Mouse (Mus musculus) heart, postnatal 10 days (tissue): Measurements from ENCODE around the gene Tbc1d24. TPM values are rescaled to one million over a fixed set of nuclear protein-coding genes. Genes with fewer than 3 reads are reported as not detected.

Experiments
- DNase-seq, 2 experiments: peaks; one replicate each; pipeline ENCODE4 v3.0.0; 2021
- intact Hi-C: fragments of 180-260 bp; cut with DNase I; formaldehyde crosslinking; loops from one replicate; pipeline ENCODE4 v1.15.1; 2025
- total RNA-seq, 2 experiments: library from RNA; stranded (reverse); gene quantifications; 2 replicates each; pipeline ENCODE4 v1.2.3; 2021

The Tbc1d24 gene
- total RNA-seq, 2 experiments from 2014 or later: 8.4 to 11.0 TPM

DNA sequence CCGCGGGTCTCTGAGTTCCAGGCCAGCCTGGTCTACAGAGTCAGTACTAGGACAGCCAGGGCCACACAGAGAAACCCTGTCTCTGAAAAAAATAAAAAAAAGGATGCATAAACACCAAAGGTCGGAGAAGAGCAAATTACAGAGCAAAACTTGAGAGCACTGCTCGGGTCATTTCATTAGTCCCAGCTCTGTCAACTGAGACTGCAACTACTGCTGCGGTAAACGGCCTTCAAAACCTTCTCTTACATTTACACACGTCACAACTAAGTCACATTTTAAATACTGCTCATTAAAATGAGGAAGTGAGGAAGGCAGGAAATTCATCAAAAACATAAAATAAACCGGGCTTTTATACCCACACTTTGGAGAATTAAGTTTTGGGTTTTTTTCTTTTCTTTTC is 12.5 kb downstream of the Tbc1d24 start:
- intact Hi-C loops: no loop called here
- DNase-seq: no peak

DNA sequence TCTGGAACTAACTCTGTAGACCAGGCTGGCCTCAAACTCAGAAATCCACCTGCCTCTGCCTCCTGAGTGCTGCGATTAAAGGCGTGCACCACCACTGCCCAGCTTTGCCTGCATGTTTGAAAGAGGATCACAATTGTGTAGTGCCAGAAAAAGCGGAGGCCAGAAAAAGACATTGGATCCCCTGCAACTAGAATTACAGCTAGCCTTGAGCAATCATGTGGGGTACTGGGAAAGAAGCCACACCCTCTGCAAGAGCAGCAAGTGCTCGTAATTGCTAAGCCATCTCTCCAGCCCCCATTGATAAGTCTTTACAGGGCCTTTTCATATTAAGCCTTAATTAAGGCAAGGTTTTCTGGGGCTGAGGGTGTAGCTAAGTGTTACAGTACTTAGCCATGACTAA is 13.9 kb downstream of the Tbc1d24 start:
- DNase-seq: no peak
- intact Hi-C loops: no loop called here

DNA sequence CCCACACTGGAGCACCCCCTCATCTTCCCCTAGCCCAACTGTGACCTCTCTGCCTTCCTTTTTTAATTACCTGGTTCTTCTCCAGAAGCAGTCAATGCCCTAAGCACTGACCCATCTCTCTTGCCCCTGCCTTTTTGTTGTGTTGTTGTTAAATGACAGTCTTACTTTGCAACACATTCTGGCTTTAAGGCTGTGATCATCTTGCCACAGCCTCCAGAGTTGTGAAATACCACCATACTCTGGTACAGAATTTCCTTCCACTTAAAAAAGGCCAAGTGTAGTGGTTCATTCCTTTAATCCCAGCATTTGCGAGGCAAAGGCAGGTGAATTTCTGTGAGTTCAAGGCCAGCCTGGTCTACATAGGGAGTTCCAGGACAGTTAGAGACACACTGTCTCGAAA is 14.4 kb downstream of the Tbc1d24 start:
- no peak for DNase-seq
- intact Hi-C loops: no loop called here

DNA sequence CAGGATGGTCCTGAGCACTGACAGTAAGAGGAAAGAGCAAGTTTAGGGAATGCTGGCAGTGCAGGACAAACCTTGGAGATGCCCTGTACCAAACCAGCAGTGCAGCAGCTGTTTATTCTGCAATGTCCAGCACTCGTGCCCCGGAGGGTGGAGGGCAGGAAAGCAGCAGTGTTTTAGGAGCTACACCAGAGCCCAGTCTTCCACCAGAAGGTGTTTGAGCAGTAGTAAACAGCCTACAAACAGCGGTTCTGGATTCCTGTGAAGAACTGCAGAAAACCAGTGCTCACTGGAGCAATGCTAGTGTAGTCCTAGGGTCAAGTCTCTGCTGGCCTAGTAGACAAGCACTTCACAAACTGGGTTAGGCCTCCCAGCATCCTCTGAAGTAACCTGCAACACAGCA is 31.1 kb downstream of the Tbc1d24 start:
- intact Hi-C loops: loop anchor here (5.0 kb wide), 2 partner anchors 78 to 178 kb away; partner anchors contain the start of genes Abca17, Abca3 and Ccnf
- DNase-seq: no peak

DNA sequence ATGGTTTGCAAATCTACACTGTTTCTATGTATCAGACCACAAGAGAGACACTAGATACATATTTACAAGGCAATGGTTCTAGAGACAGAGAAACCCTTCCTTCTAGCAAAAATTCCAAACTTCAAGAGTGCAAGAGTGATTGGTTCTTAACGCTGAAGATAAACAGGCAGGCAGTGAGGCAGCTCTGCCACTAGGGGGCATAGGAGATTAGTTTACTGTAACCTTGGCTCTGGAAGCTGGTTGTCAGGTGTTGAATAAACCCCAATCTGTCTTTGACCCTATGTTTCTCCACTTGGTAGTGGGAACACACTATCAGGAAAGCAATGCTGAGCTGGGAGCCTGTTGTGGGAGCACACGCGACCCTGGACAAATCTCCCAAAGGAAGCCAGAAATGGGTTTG is 31.9 kb downstream of the Tbc1d24 start:
- intact Hi-C loops: loop anchor here (1.0 to 5.0 kb wide), 4 partner anchors 79 to 217 kb away; partner anchors contain the start of genes Abca17, Abca3 and Ccnf

DNA sequence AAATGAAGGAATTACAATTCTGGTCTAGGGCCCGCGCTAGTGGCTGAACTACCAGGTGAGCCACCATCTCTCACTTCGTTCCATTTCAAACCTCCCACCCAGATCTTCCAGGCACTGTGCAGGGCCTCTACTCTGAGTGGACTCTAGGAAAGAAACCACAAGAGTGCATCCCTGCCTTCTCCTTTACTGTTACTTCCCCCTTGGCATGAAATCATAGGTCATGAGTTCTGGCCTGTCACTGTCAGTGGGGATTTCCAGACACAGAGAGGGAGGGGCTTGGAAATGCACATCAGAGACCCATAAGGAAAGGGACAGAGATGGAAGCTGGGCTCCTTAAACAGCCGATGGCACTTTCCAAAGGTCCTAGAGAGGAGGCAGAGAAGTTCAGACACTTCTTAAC is 33.6 kb downstream of the Tbc1d24 start:
- DNase-seq: no peak
- intact Hi-C loops: loop anchor here (5.0 kb wide), 2 partner anchors 81 to 181 kb away; partner anchors contain the start of genes Abca17, Abca3 and Ccnf

More for the DNA sequence above, 31.9 kb downstream of the Tbc1d24 start:
- peak; percentile 71 to 87 for DNase-seq

DNA sequence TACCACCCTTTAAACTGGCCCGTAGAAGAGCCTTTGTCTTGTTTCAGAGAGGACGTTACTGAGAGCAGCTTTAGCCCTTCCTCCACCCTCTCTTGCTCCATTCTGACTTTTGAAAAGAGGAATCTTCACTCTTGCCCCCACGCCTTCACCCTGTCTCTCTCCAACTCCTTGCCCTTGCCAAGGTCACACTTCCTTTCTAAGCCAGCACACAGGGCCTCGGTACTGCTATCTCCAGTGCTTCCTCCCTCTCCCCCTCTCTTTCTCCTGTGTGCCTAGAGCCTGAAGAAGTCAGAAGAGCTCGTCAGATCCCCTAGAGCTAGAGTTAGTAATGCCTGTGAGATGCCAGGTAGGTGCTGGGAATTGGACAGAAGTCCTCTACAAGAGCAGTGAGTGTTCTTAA is 34.6 kb downstream of the Tbc1d24 start:
- DNase-seq: no peak
- intact Hi-C loops: loop anchor here (5.0 kb wide), 2 partner anchors 82 to 182 kb away; partner anchors contain the start of genes Abca17, Abca3 and Ccnf

DNA sequence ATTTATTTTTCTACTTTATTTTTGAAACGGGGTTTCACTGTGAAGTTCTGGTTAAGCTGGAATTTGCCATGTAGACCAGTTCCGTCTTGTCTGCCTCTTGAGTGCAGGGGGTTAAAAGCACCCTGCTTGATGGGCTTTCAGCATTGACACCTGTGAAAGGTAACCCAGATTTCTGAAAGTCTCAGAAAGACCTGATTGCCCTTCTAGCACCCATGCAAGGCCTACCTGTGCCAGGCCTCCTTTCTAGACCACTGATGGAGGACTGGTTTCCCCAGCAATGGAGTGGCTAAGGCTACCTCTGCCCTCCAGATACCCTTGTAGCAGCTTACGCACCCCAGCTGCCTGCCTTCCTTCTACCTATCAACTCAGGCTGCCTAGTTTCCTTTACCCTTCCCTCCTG is 35.2 kb downstream of the Tbc1d24 start:
- DNase-seq: no peak
- intact Hi-C loops: loop anchor here (5.0 kb wide), 2 partner anchors 82 to 182 kb away; partner anchors contain the start of genes Abca17, Abca3 and Ccnf

DNA sequence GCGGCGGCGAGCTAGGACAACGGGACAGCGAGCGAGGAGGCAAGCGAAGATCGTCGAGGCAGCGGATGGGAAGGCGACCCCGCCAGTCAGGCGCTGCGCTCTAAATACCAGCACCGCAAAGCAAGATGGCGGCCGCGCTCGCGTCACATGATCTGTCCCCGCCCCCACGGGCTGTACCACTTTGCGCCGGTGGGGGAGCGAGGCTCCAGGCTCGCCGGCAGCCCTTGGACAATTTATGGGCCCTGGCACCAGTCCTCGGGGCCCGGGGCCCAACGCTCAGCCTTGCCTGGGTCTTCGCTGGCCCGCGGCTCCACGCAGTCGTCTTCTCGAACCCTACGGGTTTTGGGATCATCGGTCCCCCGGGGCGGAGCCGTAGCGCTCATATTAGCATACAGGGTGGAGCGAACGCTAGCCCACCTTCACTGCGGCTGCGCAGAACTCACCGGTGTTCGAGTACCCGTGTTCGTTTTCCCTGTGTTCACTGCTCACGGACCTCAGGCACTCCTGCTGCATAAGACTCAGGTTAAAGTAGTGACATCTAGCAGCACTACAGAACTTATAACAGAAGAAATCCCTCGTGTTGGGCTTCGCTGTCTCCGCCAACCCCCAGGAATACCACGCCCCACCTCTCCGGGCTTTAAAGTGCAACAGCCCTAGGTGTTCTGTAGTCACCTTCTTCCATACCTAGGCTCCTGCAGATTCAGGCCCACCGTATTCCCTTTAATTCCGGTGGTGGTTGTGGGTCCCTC is 35.9 kb downstream of the Tbc1d24 start, which contains the start of gene Atp6v0c:
TSS of gene Atp6v0c (minus strand) at position 386 of the 749 bp plus-strand sequence.
- peak; percentile 96 for DNase-seq
- intact Hi-C loops: loop anchor here (5.0 kb wide), 2 partner anchors 83 to 183 kb away; partner anchors contain the start of genes Abca17, Abca3 and Ccnf

DNA sequence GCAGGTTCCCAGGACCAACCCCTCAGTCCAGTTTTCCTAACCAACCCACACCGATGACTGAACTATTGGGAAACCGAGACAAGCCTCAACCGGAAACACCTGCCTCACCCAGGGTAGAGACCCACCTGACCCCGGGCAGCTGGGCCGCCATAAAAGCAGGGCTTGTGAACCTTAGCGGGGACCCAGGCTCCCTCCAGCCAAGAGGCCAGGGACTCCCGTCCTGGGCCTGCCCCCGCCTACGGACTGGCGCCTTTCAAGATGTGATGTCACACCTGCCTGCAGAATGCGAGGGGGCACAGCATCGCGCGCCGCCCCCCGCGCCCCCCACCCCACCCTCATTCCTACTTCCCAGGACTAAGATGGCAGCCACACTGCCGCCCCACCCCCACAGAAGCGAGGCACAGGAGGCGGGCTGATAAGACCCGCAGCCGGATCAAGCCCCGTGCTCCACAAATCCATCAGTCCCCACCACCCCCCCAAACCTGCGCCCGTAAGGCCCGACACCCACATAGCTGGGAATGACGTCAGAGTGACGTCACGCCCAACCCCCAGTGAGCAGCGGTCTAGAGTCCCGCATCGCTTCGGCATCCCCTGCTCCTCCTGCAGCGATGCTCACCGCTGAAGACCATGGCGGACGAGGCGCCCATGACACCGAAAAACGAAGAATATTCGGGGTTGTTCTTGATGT is 36.6 kb downstream of the Tbc1d24 start:
- DNase-seq: peak in 1 of 2 experiments; percentile 69
- intact Hi-C loops: no loop called here

DNA sequence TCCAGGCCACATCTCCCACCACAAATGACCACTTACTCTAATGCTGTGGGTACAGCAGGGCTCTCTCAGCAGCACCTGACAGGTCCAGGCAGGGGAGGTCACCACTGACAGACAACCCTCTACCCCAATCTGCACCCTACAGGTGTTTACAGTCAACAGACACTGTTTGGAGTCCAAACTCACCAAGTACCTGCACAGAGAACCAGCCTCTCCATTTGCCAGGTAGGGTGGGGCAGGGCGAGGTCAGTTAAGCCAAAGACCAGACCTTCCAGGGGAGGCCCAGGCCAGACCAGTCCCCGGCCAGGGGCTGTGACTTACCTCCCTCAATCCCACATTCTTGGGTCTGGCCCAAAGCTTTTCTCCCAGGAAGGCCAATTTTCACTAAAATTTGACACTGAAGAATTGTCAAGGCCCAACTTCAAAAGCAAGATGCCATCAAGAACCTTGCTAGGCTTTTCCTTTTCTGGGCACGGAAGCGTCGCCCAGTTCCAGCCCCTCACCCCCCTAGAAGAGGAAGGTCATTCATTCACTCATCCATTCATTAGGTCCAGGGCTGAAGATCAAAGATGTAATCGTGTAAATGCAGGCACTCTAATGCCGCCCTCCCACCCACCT is 37.4 kb downstream of the Tbc1d24 start:
- no peak for DNase-seq
- intact Hi-C loops: loop anchor here (1.0 kb wide), 1 partner anchor 49 kb away; no protein-coding TSS in a partner anchor

DNA sequence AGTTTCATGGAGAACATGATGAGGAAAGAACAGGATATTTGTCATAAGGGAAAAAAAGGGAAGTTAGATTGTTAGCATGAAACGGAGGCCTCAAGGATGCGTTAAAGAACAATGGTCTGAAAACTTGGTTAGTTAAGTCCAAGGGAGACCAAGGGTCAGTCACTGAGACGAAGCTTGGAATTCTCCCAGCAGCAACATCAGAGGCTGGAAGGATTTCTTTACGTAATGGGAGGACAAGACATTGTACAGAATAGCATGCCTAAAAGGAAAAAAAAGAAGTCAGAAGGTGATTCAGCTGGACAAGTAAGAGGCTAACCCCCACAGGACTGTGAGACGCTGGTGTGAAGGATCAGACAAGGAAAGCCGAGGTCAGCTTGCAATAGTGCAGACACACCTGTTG is 38.2 kb downstream of the Tbc1d24 start:
- DNase-seq: no peak
- intact Hi-C loops: loop anchor here (1.0 kb wide), 1 partner anchor 48 kb away; no protein-coding TSS in a partner anchor

DNA sequence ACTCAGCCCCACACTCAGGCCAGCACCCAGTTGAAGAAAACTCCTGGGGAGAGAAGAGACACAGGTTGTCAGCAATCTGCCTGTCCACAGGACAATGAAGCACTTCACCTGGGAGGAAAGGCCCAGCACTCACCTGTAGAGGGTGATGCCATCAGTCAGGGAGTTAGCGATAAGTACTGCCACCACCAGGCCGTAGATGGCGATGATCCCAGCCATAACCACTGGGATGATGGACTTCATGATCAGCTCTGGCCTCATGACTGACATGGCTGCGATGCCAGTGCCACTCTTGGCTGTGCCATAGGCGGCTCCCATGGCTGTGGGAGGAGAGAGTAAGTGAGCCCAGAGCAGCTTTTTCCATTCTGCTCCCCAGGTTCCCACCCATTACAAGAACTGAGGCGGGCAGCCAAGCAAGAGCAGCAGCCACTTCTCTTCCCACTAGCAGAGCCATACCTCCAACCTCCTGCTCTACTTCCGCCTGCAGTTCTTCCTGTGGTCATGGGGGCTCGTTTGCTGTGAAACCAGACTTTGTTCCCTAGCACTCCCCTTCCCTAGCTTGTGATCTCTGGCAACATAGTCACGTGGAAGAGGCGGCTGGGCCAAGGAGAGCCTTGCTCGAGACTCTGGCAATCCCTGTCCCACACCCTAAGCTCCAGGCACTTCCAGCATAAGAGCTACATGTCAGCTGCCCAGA is 40.6 kb downstream of the Tbc1d24 start:
- intact Hi-C loops: no loop called here
- no peak for DNase-seq

DNA sequence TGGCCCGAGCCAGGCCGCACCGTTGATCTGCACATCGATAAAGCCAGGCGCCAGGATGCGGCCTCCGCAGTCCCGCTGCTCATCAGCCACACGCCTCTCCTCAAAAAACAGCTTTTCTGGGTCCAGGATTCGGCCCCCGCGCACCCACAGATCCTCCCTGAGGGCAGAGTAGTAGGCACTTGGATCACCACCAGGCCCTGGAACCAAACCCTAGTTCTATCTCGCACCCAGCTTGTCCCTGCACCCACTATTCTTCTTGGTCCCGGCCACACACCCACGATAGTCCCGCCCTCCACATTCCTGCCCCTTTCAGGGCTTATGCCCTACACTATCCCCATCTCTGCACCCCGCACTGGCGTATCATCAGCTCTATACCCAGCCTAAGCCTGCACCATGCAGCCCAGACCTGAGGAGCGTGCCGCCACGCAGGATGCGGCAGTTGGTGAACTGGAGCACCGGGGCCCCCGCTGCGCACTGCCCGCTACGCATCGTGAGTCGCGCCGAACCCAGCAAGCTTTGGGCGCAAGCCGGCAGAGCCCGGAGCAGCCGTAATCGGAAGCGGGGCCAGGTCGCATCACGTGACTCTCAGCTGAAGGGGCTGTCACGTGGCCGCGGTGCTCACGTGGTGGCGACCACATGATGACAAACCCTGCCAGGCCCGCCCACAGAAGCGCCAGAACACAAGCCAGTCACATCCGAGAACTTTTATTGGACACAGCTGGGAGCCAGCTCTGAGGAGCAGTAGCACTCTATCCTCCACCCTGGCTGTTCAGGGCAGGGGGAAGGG is 42.0 kb downstream of the Tbc1d24 start, which contains the start of gene Amdhd2:
TSS of gene Amdhd2 (minus strand) at position 591 of the 787 bp plus-strand sequence.
- intact Hi-C loops: no loop called here
- DNase-seq: peak; percentile 97 to 99

DNA sequence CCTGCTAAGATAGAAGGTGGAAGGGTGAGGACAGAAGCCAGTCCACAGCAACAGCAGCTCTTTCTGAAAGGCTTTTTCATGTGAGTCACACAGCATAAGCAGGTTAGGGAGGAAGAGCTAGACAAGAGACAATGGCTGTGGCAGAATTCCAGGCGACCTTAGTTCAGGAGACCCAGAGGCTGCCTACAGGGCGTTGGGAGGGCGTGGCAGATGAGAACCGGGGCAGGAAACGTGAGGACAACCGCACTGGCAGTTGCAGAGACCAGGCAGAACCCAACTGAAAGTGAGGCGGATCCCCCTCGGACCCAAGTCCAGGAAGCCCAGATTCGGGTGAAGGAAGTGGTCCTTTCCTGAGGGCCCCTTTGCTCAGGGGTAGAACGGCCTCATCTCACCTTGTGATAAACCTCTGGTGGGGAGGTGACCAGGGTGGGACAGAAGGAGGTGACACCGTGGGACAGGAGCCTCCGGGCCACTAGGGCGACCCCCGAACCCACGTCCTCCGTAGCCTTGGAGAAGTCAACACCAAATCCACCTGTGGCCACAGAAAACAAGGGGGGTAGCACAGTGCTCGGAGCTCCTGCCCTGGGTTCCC is 42.7 kb downstream of the Tbc1d24 start:
- intact Hi-C loops: no loop called here
- peak; percentile 38 to 48 for DNase-seq

DNA sequence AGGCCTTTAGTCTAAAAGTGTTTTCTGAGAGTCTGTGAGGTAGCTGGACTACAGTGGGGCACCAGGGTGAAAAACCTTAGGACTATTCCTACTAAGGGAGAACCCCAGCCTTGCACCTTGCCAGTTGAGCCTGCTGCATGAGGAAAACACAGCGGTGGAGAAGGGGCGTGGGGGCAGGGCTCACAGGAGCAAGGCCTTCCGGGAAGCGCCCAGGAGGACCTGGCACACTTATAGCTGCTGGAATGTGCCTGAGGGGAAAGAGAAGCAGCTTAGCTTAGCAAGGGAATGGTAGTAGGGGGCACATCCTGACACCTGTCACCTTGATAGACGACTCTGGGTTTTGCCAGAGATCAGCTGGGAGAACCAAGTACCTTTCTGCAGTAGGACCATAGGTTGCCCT is 43.9 kb downstream of the Tbc1d24 start:
- intact Hi-C loops: no loop called here
- no peak for DNase-seq

DNA sequence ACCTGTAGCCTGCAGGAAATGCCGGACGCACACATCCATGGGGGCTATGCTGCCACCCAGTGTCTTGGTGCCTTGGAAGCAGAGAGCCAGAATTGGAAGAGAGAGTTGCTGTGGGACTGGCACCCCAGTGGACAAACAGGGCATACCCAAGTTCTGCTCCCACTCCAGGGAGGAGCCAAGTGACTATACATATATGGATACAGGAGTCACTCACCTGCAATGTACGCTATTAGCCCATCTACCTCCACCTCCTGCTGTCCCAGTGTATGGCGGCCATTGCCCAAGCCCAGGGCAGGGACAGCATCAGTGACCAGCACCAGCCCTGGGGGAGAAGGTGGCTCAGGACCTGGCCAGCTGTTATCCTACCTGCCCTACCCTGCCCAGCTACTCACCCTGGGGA is 47.8 kb downstream of the Tbc1d24 start:
- DNase-seq: no peak
- intact Hi-C loops: no loop called here

DNA sequence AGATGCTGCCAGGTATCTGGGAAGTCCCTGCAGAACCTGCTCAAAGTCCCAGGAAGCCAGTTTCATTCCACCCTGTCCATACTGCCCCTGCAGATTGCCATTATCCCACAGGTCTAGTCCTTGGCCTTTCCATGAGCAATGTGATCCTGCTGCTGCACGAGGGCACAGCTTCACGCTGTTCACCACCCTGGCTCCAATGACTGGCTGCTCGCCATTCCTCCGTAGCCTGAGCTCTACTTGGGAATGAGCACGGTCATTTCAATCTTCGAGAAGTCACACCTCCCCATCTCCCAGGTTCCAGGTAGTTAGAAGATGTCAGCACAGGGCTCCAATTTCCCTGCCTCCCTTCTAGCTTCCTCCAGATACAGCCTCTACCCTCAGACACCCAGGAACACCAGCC is 48.2 kb downstream of the Tbc1d24 start:
- intact Hi-C loops: no loop called here
- DNase-seq: no peak

DNA sequence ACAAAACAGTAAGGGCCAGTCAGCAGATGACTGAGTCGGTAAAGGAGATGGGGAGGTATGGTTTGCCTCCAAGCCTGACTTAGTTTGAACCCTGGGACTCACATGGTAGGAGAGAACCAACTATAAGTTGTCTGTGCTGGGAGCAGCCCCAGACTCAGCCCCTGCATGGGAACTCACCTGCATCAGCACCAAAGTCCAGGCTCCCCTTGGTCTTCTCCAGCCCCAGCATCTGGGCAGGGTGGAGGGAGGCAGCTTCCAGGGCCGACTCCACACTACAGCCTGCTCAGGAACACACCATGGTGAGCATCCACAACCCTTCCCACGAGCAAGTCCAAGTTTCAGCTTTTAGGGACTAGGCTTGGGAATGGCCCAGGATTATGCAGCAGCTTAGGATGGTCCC is 49.0 kb downstream of the Tbc1d24 start:
- DNase-seq: no peak
- intact Hi-C loops: no loop called here
